Mouse (Mus musculus) thymus, postnatal 14 days (tissue): ENCODE results near the gene Cry2.
"Not testable (repeated sequence)": the region's sequence is repeated elsewhere in the genome, so short reads cannot be mapped to it uniquely, and the experiment has no call there.

Experiments used
- DNase-seq: peaks from one replicate; pipeline ENCODE4 v3.0.0; 2021

Gene Cry2

GRCm38 (mm10) chr2:92421723-92422387 is 12.0 kb downstream of the Cry2 start:
- DNase-seq, result no peak

GRCm38 (mm10) chr2:92411705-92412104 is 22.1 kb downstream of the Cry2 start:
- no peak for DNase-seq

- no peak for DNase-seq
These were observed 25.4 kb downstream of the Cry2 start for GRCm38 (mm10) chr2:92408309-92409045.

- no peak for DNase-seq
These were observed 28.2 kb downstream of the Cry2 start for GRCm38 (mm10) chr2:92405687-92406086.

- DNase-seq, result no peak
These were observed 29.1 kb downstream of the Cry2 start for GRCm38 (mm10) chr2:92404737-92405136.

GRCm38 (mm10) chr2:92403776-92404319 is 30.0 kb downstream of the Cry2 start:
- no peak for DNase-seq

- DNase-seq, result no peak
These were observed 31.1 kb downstream of the Cry2 start for GRCm38 (mm10) chr2:92402591-92403326.

- DNase-seq, result no peak
These were observed 32.7 kb downstream of the Cry2 start, which contains the start of gene Mapk8ip1 for GRCm38 (mm10) chr2:92401091-92401561. Mapk8ip1 (minus strand) TSS chr2:92401263.

- DNase-seq, result no peak
These were observed 33.2 kb downstream of the Cry2 start for GRCm38 (mm10) chr2:92400682-92401081.

- not testable (repeated sequence) for DNase-seq
These were observed 34.0 kb downstream of the Cry2 start for GRCm38 (mm10) chr2:92399877-92400276.

- no peak for DNase-seq
These were observed 36.4 kb downstream of the Cry2 start for GRCm38 (mm10) chr2:92397436-92397835.

GRCm38 (mm10) chr2:92395535-92395934 is 38.3 kb downstream of the Cry2 start:
- no peak for DNase-seq

GRCm38 (mm10) chr2:92392318-92393264 is 41.3 kb downstream of the Cry2 start:
- DNase-seq, result no peak

- no peak for DNase-seq
These were observed 42.0 kb downstream of the Cry2 start for GRCm38 (mm10) chr2:92391703-92392317.

GRCm38 (mm10) chr2:92391116-92391515 is 42.7 kb downstream of the Cry2 start:
- DNase-seq, result no peak

- no peak for DNase-seq
These were observed 43.5 kb downstream of the Cry2 start for GRCm38 (mm10) chr2:92390206-92390930.

GRCm38 (mm10) chr2:92389645-92390044 is 44.2 kb downstream of the Cry2 start:
- no peak for DNase-seq

GRCm38 (mm10) chr2:92388891-92389641 is 44.8 kb downstream of the Cry2 start:
- DNase-seq, result peak; percentile 64

GRCm38 (mm10) chr2:92388081-92388517 is 45.7 kb downstream of the Cry2 start:
- DNase-seq, result no peak

GRCm38 (mm10) chr2:92387646-92388045 is 46.2 kb downstream of the Cry2 start:
- DNase-seq, result no peak
